In the genomic region with DNA sequence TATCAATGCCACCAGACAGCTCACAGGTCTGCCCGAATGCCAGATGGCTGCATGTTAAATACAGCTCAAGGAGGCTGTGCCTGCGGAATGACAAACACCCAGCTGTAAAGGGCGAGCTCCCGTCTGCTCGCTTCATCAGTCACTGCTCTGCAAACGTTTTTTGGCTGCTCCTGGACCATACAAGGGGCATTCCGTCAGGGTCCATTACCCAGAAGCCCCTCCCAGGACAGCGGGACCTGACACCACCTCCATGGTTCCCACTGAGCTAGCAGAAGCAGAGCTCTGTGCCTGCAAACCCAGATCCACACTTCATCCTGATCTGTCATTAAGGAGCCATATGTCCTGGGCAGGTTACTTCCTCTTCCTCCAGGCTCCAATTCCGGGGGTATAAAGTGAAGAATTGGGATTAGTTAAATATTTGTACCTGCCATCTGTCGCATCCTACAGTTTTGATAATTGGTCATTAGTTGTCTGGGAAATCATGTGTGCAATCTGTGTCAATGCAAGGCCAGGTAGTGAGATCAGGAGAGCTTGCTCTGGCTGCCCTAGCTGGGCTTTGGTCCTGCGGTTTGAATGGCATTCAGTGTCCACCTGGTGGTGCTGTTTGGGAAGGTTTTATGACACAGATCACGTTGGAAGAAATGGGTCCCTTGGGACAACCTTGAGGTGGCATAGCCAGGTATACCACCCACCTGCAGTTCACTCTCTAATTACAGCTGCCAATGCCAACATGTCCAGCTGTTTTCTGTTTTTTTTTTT, we compare ENCODE assay signal across 10 mouse cellular contexts.
A peak's percentile ranks its signal among the peaks of the same experiment; 100 is the strongest.
DNase-seq lines count a peak whose midpoint lies in the region; ATAC-seq and TF ChIP-seq lines count a peak whose summit lies in the region.
"Had no signal": no experiment of that assay in that cellular context is flagged by ENCODE, and none has a peak within 500 bp of the region (broad histone marks: within the 10 kb centered on the region; RNA-seq: fewer than 3 reads in every experiment).

No protein-coding gene starts in this region.

- no peaks in the 10 kb centered on the region for H3K36me3 ChIP-seq in forebrain, embryonic 13.5 days (ENCODE audit: poor library complexity, severe bottlenecking)
- no peaks in the 10 kb centered on the region for H3K36me3 ChIP-seq in forebrain, embryonic 10.5 days (replicated peaks)
- H3K36me3 ChIP-seq in hindbrain, embryonic 14.5 days (replicated peaks; ENCODE audit: control insufficient read depth, insufficient read depth), result no peaks in the 10 kb centered on the region
- H3K36me3 ChIP-seq in midbrain, embryonic 13.5 days, result no peaks in the 10 kb centered on the region
- H3K36me3 ChIP-seq: lung, embryonic 15.5 days had no signal

- 0 out of 2 replicates have a peak, but pooled peaks cover 3% of the 10 kb centered on the region for H3K9me3 ChIP-seq in forebrain, embryonic 13.5 days (replicated peaks)
- H3K9me3 ChIP-seq in forebrain, embryonic 10.5 days, result no peaks in the 10 kb centered on the region
- H3K9me3 ChIP-seq in hindbrain, embryonic 14.5 days (ENCODE audit: control insufficient read depth, low read length), result no peaks in the 10 kb centered on the region; the same call in 1 of the 2 replicates
- H3K9me3 ChIP-seq in midbrain, embryonic 13.5 days, result no peaks in the 10 kb centered on the region
- H3K9me3 ChIP-seq: lung, embryonic 15.5 days had no signal

- TF ChIP-seq CTCF in brain, embryonic 14.5 days (IDR thresholded peaks at IDR 0.05; ENCODE audit: borderline replicate concordance, extremely low read depth, insufficient read depth, insufficient read length), result peak; percentile 8; the same call in 1 of the 2 replicates

- H3K27ac ChIP-seq in forebrain, embryonic 13.5 days, result 0 out of 2 replicates have a peak overlapping the region, but pooled peaks have one; percentile 32
- H3K27ac ChIP-seq in forebrain, embryonic 10.5 days, result no peak overlapping the region
- no peak overlapping the region for H3K27ac ChIP-seq in hindbrain, embryonic 14.5 days
- no peak overlapping the region for H3K27ac ChIP-seq in midbrain, embryonic 13.5 days
- H3K27ac ChIP-seq: lung, embryonic 15.5 days had no signal

- H3K4me1 ChIP-seq in forebrain, embryonic 13.5 days, result peaks cover 6% of the 10 kb centered on the region
- peaks cover 4% of the 10 kb centered on the region for H3K4me1 ChIP-seq in forebrain, embryonic 10.5 days
- no peaks in the 10 kb centered on the region for H3K4me1 ChIP-seq in hindbrain, embryonic 14.5 days (replicated peaks; ENCODE audit: control insufficient read depth, insufficient read depth, low read length)
- no peaks in the 10 kb centered on the region; the same call in 1 of the 2 replicates for H3K4me1 ChIP-seq in midbrain, embryonic 13.5 days (replicated peaks)

- H3K4me2 ChIP-seq in forebrain, embryonic 13.5 days, result no peak overlapping the region
- H3K4me2 ChIP-seq in hindbrain, embryonic 14.5 days (replicated peaks), result no peak overlapping the region
- H3K4me2 ChIP-seq in midbrain, embryonic 13.5 days (replicated peaks), result peak overlapping the region; percentile 14; the same call in 1 of the 2 replicates
- H3K4me2 ChIP-seq: lung, embryonic 15.5 days had no signal

- ATAC-seq in forebrain, embryonic 13.5 days, result peak; percentile 70
- peak; percentile 62 for ATAC-seq in hindbrain, embryonic 14.5 days (ENCODE audit: low FRiP score)
- peak; percentile 63; the same call in 1 of the 2 replicates for ATAC-seq in midbrain, embryonic 13.5 days
- no peak for ATAC-seq in megakaryocyte progenitor cell, adult 5-6 weeks (replicated peaks; ENCODE audit: poor library complexity)
- no peak for ATAC-seq in megakaryocyte-erythroid progenitor cell, adult 5-6 weeks (replicated peaks; ENCODE audit: low FRiP score, low TSS enrichment, poor library complexity, severe bottlenecking)

- no peak for TF ChIP-seq POLR2A in brain, embryonic 14.5 days (IDR thresholded peaks at IDR 0.05; ENCODE audit: borderline replicate concordance, extremely low read depth, insufficient read depth, insufficient read length, poor library complexity, severe bottlenecking)

- H3K9ac ChIP-seq in forebrain, embryonic 13.5 days, result no peak overlapping the region
- no peak overlapping the region for H3K9ac ChIP-seq in hindbrain, embryonic 14.5 days
- H3K9ac ChIP-seq in midbrain, embryonic 13.5 days (replicated peaks), result no peak overlapping the region
- H3K9ac ChIP-seq: lung, embryonic 15.5 days had no signal

- DNase-seq in forebrain, embryonic 10.5 days (ENCODE audit: extremely low spot score, low spot score), result no peak
- peak; percentile 78 for DNase-seq in brain, embryonic 14.5 days (ENCODE audit: low read depth)
- DNase-seq in hindbrain, embryonic 14.5 days (ENCODE audit: low spot score), result no peak
- no peak for DNase-seq in urinary bladder, postnatal 4 days (ENCODE audit: low spot score in 2 of 2)
- DNase-seq: thymus, postnatal 25 days had no signal

- WGBS in forebrain, embryonic 13.5 days, result 64% methylated on average over 12 of the region's 12 CpGs
- 81% methylated on average over 12 of the region's 12 CpGs for WGBS in forebrain, embryonic 10.5 days
- WGBS in hindbrain, embryonic 14.5 days, result 43% methylated on average over 12 of the region's 12 CpGs
- WGBS in midbrain, embryonic 13.5 days, result 55% methylated on average over 12 of the region's 12 CpGs

- no peaks in the 10 kb centered on the region for H3K27me3 ChIP-seq in forebrain, embryonic 13.5 days
- no peaks in the 10 kb centered on the region for H3K27me3 ChIP-seq in forebrain, embryonic 10.5 days (ENCODE audit: poor library complexity, severe bottlenecking)
- H3K27me3 ChIP-seq in hindbrain, embryonic 14.5 days (ENCODE audit: control insufficient read depth, insufficient read depth, low read length), result no peaks in the 10 kb centered on the region
- H3K27me3 ChIP-seq in midbrain, embryonic 13.5 days, result no peaks in the 10 kb centered on the region
- H3K27me3 ChIP-seq: lung, embryonic 15.5 days had no signal

- no peak overlapping the region for H3K4me3 ChIP-seq in forebrain, embryonic 13.5 days
- no peak overlapping the region for H3K4me3 ChIP-seq in forebrain, embryonic 10.5 days
- H3K4me3 ChIP-seq in hindbrain, embryonic 14.5 days (replicated peaks; ENCODE audit: low read length), result no peak overlapping the region
- H3K4me3 ChIP-seq in midbrain, embryonic 13.5 days (replicated peaks), result no peak overlapping the region
- H3K4me3 ChIP-seq: lung, embryonic 15.5 days had no signal

Comparison
In these comparisons a context has a peak if more than half of its experiments do, and no peak if none do; other contexts are left out.
1. ATAC-seq: peak in forebrain, embryonic 13.5 days (single experiment), hindbrain, embryonic 14.5 days (single experiment) and midbrain, embryonic 13.5 days (single experiment); none in megakaryocyte progenitor cell, adult 5-6 weeks (single experiment) and megakaryocyte-erythroid progenitor cell, adult 5-6 weeks (single experiment).